Mouse (Mus musculus) stomach, postnatal 0 days (tissue): ENCODE data around the gene Insig1. TPM values are rescaled to one million over a fixed set of nuclear protein-coding genes. Genes with fewer than 3 reads are reported as not detected.

ENCODE experiments used
- ATAC-seq: fragments of 200-750 bp; cut with Nextera tagmentation; 2 replicates; pipeline ENCODE4 v1.8.0; 2017; ENCODE audit not compliant: low FRiP score, low TSS enrichment
- DNase-seq: peaks from one replicate; pipeline ENCODE4 v3.0.0-alpha.2; 2016; ENCODE audit warnings: low spot score
- H3K27ac ChIP-seq: fragments of 300-500 bp; sonication (generic); replicated peaks from 2 replicates; pipeline ENCODE4 v1.5.1; 2014; ENCODE audit warnings: mild to moderate bottlenecking, control low read depth
- H3K27me3 ChIP-seq: fragments of 300-500 bp; sonication (generic); 2 replicates; pipeline ENCODE4 v1.6.1; 2014; ENCODE audit warnings: low read length; ENCODE audit not compliant: control insufficient read depth, insufficient read depth
- H3K36me3 ChIP-seq: fragments of 300-500 bp; sonication (generic); 2 replicates; pipeline ENCODE4 v1.6.1; 2014; ENCODE audit warnings: low read length, mixed read lengths; ENCODE audit not compliant: control insufficient read depth, insufficient read depth
- H3K4me1 ChIP-seq: fragments of 300-500 bp; sonication (generic); replicated peaks from 2 replicates; pipeline ENCODE4 v1.6.1; 2014; ENCODE audit warnings: antibody characterized with exemption; ENCODE audit not compliant: control insufficient read depth, insufficient read depth
- H3K4me2 ChIP-seq: fragments of 300-500 bp; sonication (generic); replicated peaks from 2 replicates; pipeline ENCODE4 v1.6.1; 2014; ENCODE audit warnings: low read depth, mild to moderate bottlenecking, control low read depth, moderate library complexity
- H3K4me3 ChIP-seq: fragments of 300-500 bp; sonication (generic); 2 replicates; pipeline ENCODE4 v1.5.1; 2014; ENCODE audit warnings: low read depth, low read length, control low read depth
- H3K9ac ChIP-seq: fragments of 300-500 bp; sonication (generic); 2 replicates; pipeline ENCODE4 v1.6.1; 2014; ENCODE audit warnings: mild to moderate bottlenecking, low read length, control low read depth, mixed read lengths
- H3K9me3 ChIP-seq: fragments of 300-500 bp; sonication (generic); 2 replicates; pipeline ENCODE4 v1.6.1; 2016; ENCODE audit warnings: low read length; ENCODE audit not compliant: control insufficient read depth
- CTCF ChIP-seq: IDR thresholded peaks from 2 replicates; pipeline ENCODE4 v1.5.1; 2016; ENCODE audit warnings: antibody characterized with exemption, low read depth, mild to moderate bottlenecking, moderate library complexity
- EP300 ChIP-seq: optimal IDR thresholded peaks from 2 replicates; pipeline ENCODE3; 2016; ENCODE audit warnings: antibody characterized with exemption
- WGBS: fragments of 180-500 bp; shearing (Covaris S2); extraction: QIAGEN DNeasy Blood & Tissue Kit; methylation state at CpG from one replicate; pipeline ENCODE4 v1.1.7; 2014; 5-methylcytosine and 5-hydroxymethylcytosine counted together
- polyA plus RNA-seq: library from polyadenylated mRNA; unstranded; fragments of >200 nt; fragmentation: Nextera tagmentation; extraction: Ambion mirVana; gene quantifications from 2 replicates; pipeline ENCODE4 v1.2.1, GENCODE M21; 2015

Gene Insig1
- polyA plus RNA-seq, result 62.3 and 67.7 TPM in 2 replicates

DNA sequence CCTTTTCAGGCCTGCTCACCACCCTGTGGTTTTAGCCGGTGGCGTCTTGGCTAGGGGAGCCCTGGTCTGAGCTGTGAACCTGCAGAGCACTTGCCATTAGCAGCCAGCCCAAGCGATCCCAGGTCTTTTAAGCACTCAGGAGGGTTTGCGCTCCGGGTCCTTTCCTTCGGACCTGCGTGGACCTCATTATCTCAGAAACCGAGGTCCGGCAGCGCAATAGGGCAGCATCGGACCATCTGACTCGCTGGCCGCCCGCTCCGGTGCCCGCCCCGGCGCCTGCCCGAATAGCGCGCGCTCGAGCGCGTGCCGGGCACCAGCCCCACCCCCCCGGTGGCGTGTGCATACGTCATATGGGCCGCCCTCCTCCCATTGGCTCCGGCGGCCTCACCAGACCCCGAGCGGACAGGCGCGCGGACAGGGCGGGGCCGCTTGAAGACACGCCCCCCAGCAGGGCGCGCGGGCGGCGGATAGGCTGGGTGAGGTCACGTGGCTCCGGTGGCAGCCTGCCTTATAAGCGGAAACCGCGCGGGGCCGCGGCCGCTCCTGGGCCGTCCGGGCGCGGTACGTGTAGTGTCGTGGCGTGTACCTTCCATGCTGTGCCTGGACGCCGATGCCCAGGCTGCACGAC is at the start of gene Insig1:
Gene Insig1 (plus strand): TSS at position 536 of the 628 bp plus-strand sequence.
- Histone ChIP-seq H3K9ac (peak within 1 kb of the TSS; percentile 79), H3K9me3 (no peaks in the 10 kb centered on the region), H3K27me3 (no peaks in the 10 kb centered on the region), H3K36me3 (peaks cover 14% of the 10 kb centered on the region), H3K4me2 (peak within 1 kb of the TSS; percentile 86), H3K4me3 (peak within 1 kb of the TSS; percentile 90), H3K4me1 (peaks cover 5% of the 10 kb centered on the region; the same call in 1 of the 2 replicates), H3K27ac (peak within 1 kb of the TSS; percentile 91)
- peak; percentile 99 for DNase-seq
- WGBS, result under 1% methylated on average over 59 of the region's 64 CpGs
- ATAC-seq, result peak; percentile 96
- TF ChIP-seq EP300 (no peak), CTCF (peak; percentile 22; the same call in 1 of the 2 replicates)

DNA sequence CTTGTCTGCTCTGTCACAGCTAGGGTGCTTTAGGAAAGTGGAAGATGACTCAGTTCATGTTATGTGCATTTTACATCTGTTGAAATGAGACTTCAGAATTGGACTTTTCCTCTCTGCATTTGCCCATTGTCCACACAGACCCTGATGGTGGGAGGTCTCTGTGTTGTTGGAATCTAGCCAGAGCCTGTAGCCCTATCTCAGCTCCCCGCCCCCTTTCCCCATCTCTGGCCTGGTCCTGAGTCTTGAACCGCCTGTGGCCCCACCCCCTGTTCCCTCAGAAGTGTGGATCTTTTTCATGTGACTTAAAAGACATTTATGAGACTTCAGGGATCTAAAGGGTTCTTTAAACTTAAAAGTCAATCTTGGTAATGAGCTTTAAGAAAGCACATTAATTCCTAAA is 47.7 kb upstream of the Insig1 start:
- H3K4me2 ChIP-seq, result no peak overlapping the region
- WGBS, result 32% methylated on average over 2 of the region's 2 CpGs
- no peaks in the 10 kb centered on the region for H3K36me3 ChIP-seq
- no peak overlapping the region for H3K9ac ChIP-seq
- no peak overlapping the region for H3K4me3 ChIP-seq
- H3K4me1 ChIP-seq, result no peaks in the 10 kb centered on the region
- H3K9me3 ChIP-seq, result no peaks in the 10 kb centered on the region
- H3K27me3 ChIP-seq, result no peaks in the 10 kb centered on the region
- ATAC-seq, result no peak
- TF ChIP-seq CTCF (no peak), EP300 (no peak)
- no peak overlapping the region for H3K27ac ChIP-seq
- DNase-seq, result no peak

DNA sequence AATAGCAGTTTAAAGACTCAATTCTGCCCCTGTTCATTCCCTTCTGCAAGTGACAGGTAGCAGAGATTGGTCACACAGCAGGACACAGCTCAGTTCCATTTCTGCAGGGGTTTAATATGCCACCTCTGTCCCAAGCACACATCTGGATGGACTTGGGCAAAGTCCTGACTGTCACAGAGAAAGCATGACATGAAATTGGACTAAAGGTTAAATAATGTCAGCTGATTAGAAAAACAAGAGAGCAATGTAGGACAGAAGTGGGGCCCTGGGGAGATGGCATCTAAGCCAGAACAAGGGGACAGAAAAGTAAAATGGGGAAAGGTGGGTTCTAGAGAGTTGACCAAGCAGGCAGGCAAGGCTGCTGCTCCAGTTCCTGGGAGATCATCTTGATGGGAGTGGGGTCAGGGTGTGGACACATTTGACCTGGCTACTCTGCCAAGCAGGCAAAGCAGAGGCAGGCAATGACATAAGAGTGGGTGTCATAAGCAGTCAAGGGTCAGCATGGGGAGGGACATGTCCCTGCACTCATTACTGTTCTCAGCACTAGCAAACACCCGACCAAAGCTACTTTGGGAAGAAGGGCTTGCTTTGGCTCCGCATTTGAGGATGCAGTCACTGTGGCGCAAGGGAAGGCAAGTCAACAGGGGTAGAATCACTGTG is 39.5 kb upstream of the Insig1 start:
- ATAC-seq, result no peak
- H3K36me3 ChIP-seq, result no peaks in the 10 kb centered on the region
- H3K9me3 ChIP-seq, result no peaks in the 10 kb centered on the region
- TF ChIP-seq CTCF (no peak), EP300 (no peak)
- H3K4me2 ChIP-seq, result no peak overlapping the region
- 72% methylated on average over 3 of the region's 3 CpGs for WGBS
- 0 out of 2 replicates have a peak, but pooled peaks cover 2% of the 10 kb centered on the region for H3K4me1 ChIP-seq
- no peaks in the 10 kb centered on the region for H3K27me3 ChIP-seq
- H3K4me3 ChIP-seq, result no peak overlapping the region
- no peak for DNase-seq
- H3K27ac ChIP-seq, result no peak overlapping the region
- no peak overlapping the region for H3K9ac ChIP-seq

DNA sequence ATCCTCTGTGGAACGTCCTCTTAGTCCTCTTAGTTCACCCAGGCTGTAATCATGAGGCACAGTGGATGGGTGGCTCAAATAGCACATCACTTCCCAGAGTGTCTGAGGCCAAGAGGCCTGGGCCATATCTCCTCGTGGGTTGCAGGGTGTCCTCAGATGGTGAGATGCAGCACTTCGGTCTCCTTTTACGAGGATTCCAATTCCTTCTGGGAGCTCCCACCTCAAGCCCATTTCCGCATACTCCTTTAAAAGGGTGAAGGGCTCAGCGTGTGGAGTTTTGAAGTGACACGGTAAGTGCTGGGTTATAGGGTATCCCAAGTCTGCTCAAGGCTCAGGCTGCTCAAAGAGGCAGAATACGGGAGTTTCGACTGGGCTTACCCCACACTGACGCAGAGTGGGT is 38.3 kb upstream of the Insig1 start:
- Histone ChIP-seq H3K4me1 (peaks cover 12% of the 10 kb centered on the region; the same call in 1 of the 2 replicates), H3K36me3 (no peaks in the 10 kb centered on the region), H3K4me2 (no peak overlapping the region), H3K27me3 (no peaks in the 10 kb centered on the region), H3K9me3 (no peaks in the 10 kb centered on the region), H3K27ac (no peak overlapping the region), H3K4me3 (no peak overlapping the region), H3K9ac (no peak overlapping the region)
- 82% methylated on average over 10 of the region's 10 CpGs for WGBS
- TF ChIP-seq EP300 (no peak), CTCF (no peak)
- DNase-seq (no peak), ATAC-seq (no peak)

DNA sequence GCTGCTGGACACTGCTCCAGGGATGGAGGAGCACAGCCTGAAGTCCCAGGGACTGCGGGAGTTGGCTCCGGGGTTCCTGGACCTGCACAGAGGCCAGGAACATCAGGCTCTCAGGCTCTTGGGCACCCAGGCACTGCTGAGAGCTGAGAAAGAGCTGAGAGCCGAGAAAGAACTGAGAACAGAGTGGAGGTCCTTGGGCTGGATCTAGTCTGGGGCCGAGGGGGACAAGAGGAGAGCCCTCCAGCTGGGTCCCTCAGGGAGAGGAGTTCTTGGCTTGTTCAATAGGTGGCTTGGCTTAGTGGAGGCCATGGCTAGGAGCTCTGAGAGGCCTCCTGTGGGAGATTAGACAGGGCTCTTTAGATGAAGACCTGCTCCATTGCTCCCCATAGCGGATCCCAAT is 37.9 kb upstream of the Insig1 start:
- 85% methylated on average over 5 of the region's 5 CpGs for WGBS
- Histone ChIP-seq H3K9ac (no peak overlapping the region), H3K4me1 (peaks cover 12% of the 10 kb centered on the region; the same call in 1 of the 2 replicates), H3K4me2 (no peak overlapping the region), H3K27me3 (no peaks in the 10 kb centered on the region), H3K27ac (no peak overlapping the region), H3K36me3 (no peaks in the 10 kb centered on the region), H3K4me3 (no peak overlapping the region), H3K9me3 (no peaks in the 10 kb centered on the region)
- no peak for DNase-seq
- no peak for ATAC-seq
- TF ChIP-seq EP300, result no peak
- no peak for TF ChIP-seq CTCF

DNA sequence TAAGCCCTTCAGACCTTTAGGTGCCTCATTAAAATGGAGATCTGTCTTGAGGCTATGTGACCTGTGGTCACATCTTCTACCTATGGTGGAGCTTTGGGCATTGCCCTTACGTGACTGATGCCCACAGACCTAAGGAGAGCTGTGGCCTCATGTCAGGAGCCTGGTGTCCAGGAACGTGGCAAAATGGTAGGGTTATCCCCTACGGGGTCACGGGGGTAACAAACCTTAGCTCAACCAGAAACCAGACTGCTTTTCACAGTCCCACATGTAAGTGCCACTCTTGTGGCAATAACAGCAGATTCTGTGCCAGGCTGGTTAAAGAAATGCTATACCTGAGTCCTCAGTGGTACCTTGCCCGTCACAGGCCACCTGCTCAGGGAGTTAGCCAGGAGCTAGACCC is 37.3 kb upstream of the Insig1 start:
- Histone ChIP-seq H3K9me3 (no peaks in the 10 kb centered on the region), H3K4me2 (no peak overlapping the region), H3K9ac (no peak overlapping the region), H3K27ac (no peak overlapping the region), H3K27me3 (no peaks in the 10 kb centered on the region), H3K4me1 (peaks cover 15% of the 10 kb centered on the region), H3K36me3 (no peaks in the 10 kb centered on the region), H3K4me3 (no peak overlapping the region)
- WGBS, result 89% methylated on average over 5 of the region's 5 CpGs
- DNase-seq (no peak), ATAC-seq (no peak)
- TF ChIP-seq CTCF (no peak), EP300 (no peak)
